14 mouse cellular contexts compared by ENCODE assay signal in genomic region chr9:118991750-118992585, GRCm38 (mm10).
DNase-seq lines count a peak whose midpoint lies in the region; ATAC-seq lines count a peak whose summit lies in the region.
"Had no signal": no experiment of that assay in that cellular context is flagged by ENCODE, and none has a peak within 500 bp of the region (broad histone marks: within the 10 kb centered on the region; RNA-seq: fewer than 3 reads in every experiment).

No protein-coding gene starts in this region.

- H3K4me3 ChIP-seq in kidney, embryonic 15.5 days (replicated peaks) = no peak overlapping the region
- H3K4me3 ChIP-seq: heart, adult 2 months; midbrain, embryonic 12.5 days had no signal

- H3K9me3 ChIP-seq in kidney, embryonic 15.5 days (replicated peaks) = no peaks in the 10 kb centered on the region
- H3K9me3 ChIP-seq: midbrain, embryonic 12.5 days had no signal

- no peaks in the 10 kb centered on the region for H3K27me3 ChIP-seq in kidney, embryonic 15.5 days
- H3K27me3 ChIP-seq: midbrain, embryonic 12.5 days had no signal

- no peak overlapping the region for H3K4me2 ChIP-seq in kidney, embryonic 15.5 days
- H3K4me2 ChIP-seq: liver, embryonic 11.5 days; midbrain, embryonic 12.5 days had no signal

- no peak overlapping the region for H3K9ac ChIP-seq in kidney, embryonic 15.5 days
- H3K9ac ChIP-seq: midbrain, embryonic 12.5 days had no signal

- no peak for DNase-seq in kidney, postnatal 14 days
- peak; percentile 19 to 35 for DNase-seq in thymus, postnatal 10 days (ENCODE audit: low spot score in 2 of 2)
- DNase-seq in thymus, adult 18-20 months = no peak
- DNase-seq in lung, postnatal 36 days = peak; percentile 44
- no peak for DNase-seq in MN1 (ENCODE audit: low spot score)
- DNase-seq in frontal cortex, postnatal 36 days (ENCODE audit: low spot score in 2 of 2) = no peak
- DNase-seq: cerebellum, adult 8-10 months; kidney, postnatal 10 days had no signal

- peaks cover 70% of the 10 kb centered on the region for H3K4me1 ChIP-seq in kidney, embryonic 15.5 days

- ATAC-seq in kidney, embryonic 15.5 days (replicated peaks; ENCODE audit: low FRiP score) = no peak
- ATAC-seq: inflammation-experienced regulatory T-cells, adult 6 months had no signal

- H3K27ac ChIP-seq in kidney, embryonic 15.5 days = 0 out of 2 replicates have a peak overlapping the region, but pooled peaks have one; percentile 3
- H3K27ac ChIP-seq: heart, adult 2 months; midbrain, embryonic 12.5 days; stomach, postnatal 0 days had no signal

- H3K36me3 ChIP-seq in kidney, embryonic 15.5 days = 0 out of 2 replicates have a peak, but pooled peaks cover 3% of the 10 kb centered on the region
- H3K36me3 ChIP-seq: midbrain, embryonic 12.5 days had no signal

- 87% methylated on average over 21 of the region's 21 CpGs for WGBS in kidney, embryonic 15.5 days

Comparison
In these comparisons a context has a peak if more than half of its experiments do, and no peak if none do; other contexts are left out.
1. DNase-seq: peak in thymus, postnatal 10 days (2 of 2) and lung, postnatal 36 days (single experiment); none in kidney, postnatal 14 days (single experiment), thymus, adult 18-20 months (0 of 2), MN1 (single experiment) and frontal cortex, postnatal 36 days (0 of 2).